Mouse (Mus musculus) neural tube, embryonic 14.5 days (tissue): ENCODE measurements around the gene Mmp7. TPM values are rescaled to one million over a fixed set of nuclear protein-coding genes. Genes with fewer than 3 reads are reported as not detected.

ENCODE experiments used
- ATAC-seq: fragments of 200-750 bp; cut with Nextera tagmentation; 2 replicates; pipeline ENCODE4 v1.8.0; 2017; ENCODE audit warnings: low read depth, mild to moderate bottlenecking, moderate TSS enrichment, moderate library complexity
- H3K27ac ChIP-seq: fragments of 300-500 bp; sonication (generic); 2 replicates; pipeline ENCODE4 v1.5.1; 2014; ENCODE audit warnings: low read depth, mild to moderate bottlenecking, control low read depth, low read length, moderate library complexity, mixed read lengths
- H3K27me3 ChIP-seq: fragments of 300-500 bp; sonication (generic); 2 replicates; pipeline ENCODE4 v1.6.1; 2014; ENCODE audit warnings: low read length; ENCODE audit not compliant: control insufficient read depth, insufficient read depth
- H3K36me3 ChIP-seq: fragments of 300-500 bp; sonication (generic); 2 replicates; pipeline ENCODE4 v1.6.1; 2014; ENCODE audit warnings: low read length, mixed read lengths; ENCODE audit not compliant: control insufficient read depth, insufficient read depth
- H3K4me1 ChIP-seq: fragments of 300-500 bp; sonication (generic); 2 replicates; pipeline ENCODE4 v1.6.1; 2014; ENCODE audit warnings: low read length; ENCODE audit not compliant: control insufficient read depth, insufficient read depth
- H3K4me2 ChIP-seq: fragments of 300-500 bp; sonication (generic); 2 replicates; pipeline ENCODE4 v1.6.1; 2014; ENCODE audit warnings: mild to moderate bottlenecking, low read depth, low read length, control low read depth
- H3K4me3 ChIP-seq: fragments of 300-500 bp; sonication (generic); 2 replicates; pipeline ENCODE4 v1.5.1; 2014; ENCODE audit warnings: low read depth, low read length, control low read depth, mixed read lengths
- H3K9ac ChIP-seq: fragments of 300-500 bp; sonication (generic); replicated peaks from 2 replicates; pipeline ENCODE4 v1.6.1; 2014; ENCODE audit warnings: low read depth, mild to moderate bottlenecking, control low read depth, low read length, mixed read lengths
- H3K9me3 ChIP-seq: fragments of 300-500 bp; sonication (generic); 2 replicates; pipeline ENCODE4 v1.6.1; 2016; ENCODE audit warnings: low read length; ENCODE audit not compliant: control insufficient read depth
- WGBS: fragments of 180-500 bp; shearing (Covaris S2); extraction: QIAGEN DNeasy Blood & Tissue Kit; methylation state at CpG from one replicate; pipeline ENCODE4 v1.1.7; 2014; 5-methylcytosine and 5-hydroxymethylcytosine counted together
- polyA plus RNA-seq: library from polyadenylated mRNA; unstranded; fragments of >200 nt; fragmentation: Nextera tagmentation; extraction: Ambion mirVana; gene quantifications from 2 replicates; pipeline ENCODE4 v1.2.1, GENCODE M21; 2014

The Mmp7 gene
- polyA plus RNA-seq, 1 experiment from 2014 or later, result not detected

DNA sequence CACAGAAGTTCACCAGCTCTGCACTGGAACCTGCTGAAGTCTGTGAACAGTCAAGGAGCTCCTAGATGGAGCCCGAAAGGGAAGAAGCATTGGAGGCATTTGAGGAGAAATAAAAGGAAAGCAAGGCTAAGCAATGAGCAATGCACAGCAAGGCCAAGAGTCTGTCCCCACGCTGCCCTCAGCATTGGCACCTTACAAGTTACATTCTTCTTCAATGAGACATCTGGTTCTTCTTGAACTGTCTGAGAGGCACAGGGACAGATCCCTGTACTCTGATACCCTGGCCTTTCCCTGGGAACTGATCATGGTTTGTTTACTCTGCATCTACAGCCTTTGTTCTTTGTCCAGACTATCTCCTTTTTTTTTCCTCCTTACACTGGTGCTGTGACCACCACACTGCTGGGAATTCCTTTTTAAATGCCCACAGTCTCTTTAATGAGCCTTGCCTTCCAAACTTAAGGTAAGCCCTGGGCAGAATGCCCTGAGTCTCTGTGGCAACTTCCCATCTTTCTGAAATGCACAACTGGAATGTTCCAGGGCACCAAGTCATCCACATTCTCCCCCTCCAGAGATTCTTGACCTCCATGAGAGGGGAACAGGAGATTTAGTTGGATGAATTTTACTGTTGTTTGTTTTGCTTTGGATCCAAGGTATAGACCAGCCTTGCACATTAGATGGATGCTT, 13.6 kb upstream of the Mmp7 start:
- ATAC-seq, result no peak
- no peak overlapping the region for H3K27ac ChIP-seq
- H3K27me3 ChIP-seq, result no peaks in the 10 kb centered on the region
- H3K9ac ChIP-seq, result no peak overlapping the region
- H3K4me1 ChIP-seq, result no peaks in the 10 kb centered on the region
- no peak overlapping the region for H3K4me3 ChIP-seq
- H3K36me3 ChIP-seq, result no peaks in the 10 kb centered on the region
- H3K9me3 ChIP-seq, result no peaks in the 10 kb centered on the region
- 88% methylated on average over 2 of the region's 2 CpGs for WGBS
- no peak overlapping the region for H3K4me2 ChIP-seq

DNA sequence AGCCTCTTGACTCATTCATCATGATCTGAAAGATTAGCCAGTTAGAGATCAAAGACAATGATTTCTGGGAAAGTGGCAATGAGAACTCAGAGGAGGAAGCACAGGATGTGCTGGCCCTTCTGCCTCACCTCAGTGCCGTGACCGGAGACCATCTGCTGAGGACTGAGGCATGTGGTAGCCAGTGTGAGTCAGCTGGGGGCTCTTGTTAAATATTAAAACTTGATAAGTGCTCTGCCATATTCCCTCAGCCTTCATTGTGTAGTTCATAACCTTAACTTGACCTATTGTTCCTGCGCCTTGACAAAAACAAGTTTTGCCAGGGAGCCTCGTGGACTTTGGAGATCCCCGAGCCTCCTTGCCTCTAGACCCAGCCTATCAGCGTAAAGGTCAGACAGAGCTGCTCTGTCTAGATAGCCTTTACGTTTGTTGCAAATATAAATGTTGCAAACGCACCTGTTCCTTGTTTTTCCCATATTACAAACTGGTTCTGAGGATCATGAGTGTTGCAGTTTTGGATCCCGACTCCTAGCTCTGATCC, 9.7 kb upstream of the Mmp7 start:
- Histone ChIP-seq H3K27ac (no peak overlapping the region), H3K4me1 (no peaks in the 10 kb centered on the region), H3K36me3 (no peaks in the 10 kb centered on the region), H3K4me3 (no peak overlapping the region), H3K9me3 (no peaks in the 10 kb centered on the region), H3K4me2 (no peak overlapping the region), H3K9ac (no peak overlapping the region), H3K27me3 (no peaks in the 10 kb centered on the region)
- 92% methylated on average over 9 of the region's 9 CpGs for WGBS
- no peak for ATAC-seq

DNA sequence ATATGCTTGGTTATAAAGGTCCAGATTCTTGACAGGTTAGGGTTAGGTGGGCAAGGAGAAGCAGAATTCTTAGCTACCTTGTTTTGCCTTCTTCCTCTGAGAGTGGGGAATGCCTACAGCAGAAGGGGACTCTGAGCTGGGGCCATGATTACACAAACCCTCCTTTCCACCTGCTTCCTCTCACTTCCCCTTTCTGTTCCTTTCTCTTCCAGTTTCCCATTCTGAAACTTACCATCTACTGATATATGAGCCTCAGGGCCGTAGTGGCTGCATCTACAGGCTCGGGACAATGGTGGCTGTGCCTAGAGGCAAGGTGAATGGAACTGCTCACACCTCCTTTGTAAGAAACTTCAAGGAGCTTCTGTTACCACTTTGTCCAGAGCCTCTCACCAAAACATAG, 5.9 kb upstream of the Mmp7 start:
- Histone ChIP-seq H3K9ac (no peak overlapping the region), H3K4me3 (no peak overlapping the region), H3K4me1 (no peaks in the 10 kb centered on the region), H3K4me2 (no peak overlapping the region), H3K27me3 (no peaks in the 10 kb centered on the region), H3K36me3 (no peaks in the 10 kb centered on the region), H3K9me3 (no peaks in the 10 kb centered on the region), H3K27ac (no peak overlapping the region)
- WGBS, result 85% methylated on average over 2 of the region's 2 CpGs
- ATAC-seq, result no peak

DNA sequence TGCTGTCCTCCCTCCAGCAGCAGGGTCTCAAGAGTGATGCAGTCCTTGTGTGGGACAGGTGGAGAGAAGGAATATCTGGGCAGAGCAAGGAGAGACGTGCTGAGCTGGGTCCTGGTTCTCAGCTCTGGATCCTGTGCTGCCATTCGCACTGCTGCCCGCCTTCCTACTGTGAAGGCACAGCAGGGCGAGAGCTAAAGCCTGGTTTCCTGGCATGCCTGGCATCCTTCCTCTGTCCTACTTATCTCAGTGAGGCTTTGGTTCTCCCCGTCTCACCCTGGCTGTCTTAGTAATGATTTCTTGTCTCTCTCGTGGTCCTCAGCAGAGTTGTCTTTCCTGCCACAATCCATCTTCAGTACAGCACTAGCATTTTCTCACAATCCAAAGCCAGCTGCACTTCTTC, 2.1 kb upstream of the Mmp7 start:
- Histone ChIP-seq H3K27me3 (no peaks in the 10 kb centered on the region), H3K4me3 (no peak overlapping the region), H3K36me3 (no peaks in the 10 kb centered on the region), H3K9me3 (no peaks in the 10 kb centered on the region), H3K27ac (no peak overlapping the region), H3K4me1 (no peaks in the 10 kb centered on the region), H3K4me2 (no peak overlapping the region), H3K9ac (no peak overlapping the region)
- WGBS, result 69% methylated on average over 6 of the region's 6 CpGs
- no peak for ATAC-seq

DNA sequence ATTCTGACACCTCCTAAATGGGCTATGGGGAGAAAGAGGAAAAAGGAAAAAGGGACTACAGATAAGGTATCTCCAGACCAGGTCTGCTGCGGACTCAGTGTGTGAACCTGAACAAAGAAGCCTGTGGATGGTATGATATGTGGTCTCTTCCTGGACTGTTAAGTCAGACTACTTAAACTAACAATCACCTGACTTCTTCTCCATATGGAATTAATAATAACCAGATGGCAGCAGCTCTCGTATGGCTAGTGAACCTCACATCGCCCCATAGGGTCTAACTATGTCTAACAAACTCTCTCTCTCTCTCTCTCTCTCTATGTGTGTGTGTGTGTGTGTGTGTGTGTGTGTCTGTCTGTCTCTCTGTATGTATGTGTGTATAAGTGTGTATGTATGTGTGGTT, 2.1 kb downstream of the Mmp7 start:
- Histone ChIP-seq H3K4me3 (no peak overlapping the region), H3K27me3 (no peaks in the 10 kb centered on the region), H3K36me3 (no peaks in the 10 kb centered on the region), H3K4me2 (no peak overlapping the region), H3K4me1 (no peaks in the 10 kb centered on the region), H3K9me3 (no peaks in the 10 kb centered on the region), H3K27ac (no peak overlapping the region), H3K9ac (no peak overlapping the region)
- WGBS, result 90% methylated on average over 3 of the region's 3 CpGs
- ATAC-seq, result no peak

- 93% methylated on average over 3 of the region's 3 CpGs for WGBS
- Histone ChIP-seq H3K4me3 (no peak overlapping the region), H3K4me2 (no peak overlapping the region)
Measured at GRCm38 (mm10) chr9:7695646-7696045, 3.8 kb downstream of the Mmp7 start.

GRCm38 (mm10) chr9:7708698-7709097, 16.8 kb downstream of the Mmp7 start:
- Histone ChIP-seq H3K27ac (no peak overlapping the region), H3K4me1 (no peaks in the 10 kb centered on the region), H3K36me3 (no peaks in the 10 kb centered on the region), H3K9ac (no peak overlapping the region), H3K4me3 (no peak overlapping the region), H3K27me3 (no peaks in the 10 kb centered on the region), H3K4me2 (no peak overlapping the region), H3K9me3 (no peaks in the 10 kb centered on the region)
- WGBS, result 82% methylated on average over 6 of the region's 6 CpGs
- no peak for ATAC-seq

More at GRCm38 (mm10) chr9:7695646-7696045, 3.8 kb downstream of the Mmp7 start:
- H3K27ac ChIP-seq, result no peak overlapping the region
- H3K9me3 ChIP-seq, result no peaks in the 10 kb centered on the region
- H3K27me3 ChIP-seq, result no peaks in the 10 kb centered on the region
- H3K9ac ChIP-seq, result no peak overlapping the region
- no peaks in the 10 kb centered on the region for H3K36me3 ChIP-seq
- no peaks in the 10 kb centered on the region for H3K4me1 ChIP-seq
- ATAC-seq, result no peak

DNA sequence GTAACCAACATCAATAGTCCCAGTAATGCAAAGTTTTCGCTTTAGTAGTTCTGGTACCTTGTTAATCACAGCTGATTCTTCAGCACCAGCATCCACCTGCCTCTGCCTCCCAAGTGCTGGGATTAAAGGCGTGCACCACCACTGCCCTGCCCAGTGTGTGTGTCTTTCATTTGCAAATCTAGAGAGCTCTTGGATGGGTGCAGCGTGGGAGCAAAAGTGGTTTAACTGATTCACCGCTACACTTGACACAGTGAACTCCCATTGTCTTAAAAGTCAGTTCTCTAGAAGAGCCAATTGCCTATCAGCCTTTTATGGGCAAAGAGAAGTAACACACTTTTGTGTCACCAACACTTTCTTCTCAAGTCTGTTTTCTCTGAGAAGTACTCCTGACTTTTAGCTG, 19.3 kb downstream of the Mmp7 start:
- H3K27me3 ChIP-seq, result no peaks in the 10 kb centered on the region
- H3K9me3 ChIP-seq, result no peaks in the 10 kb centered on the region
- no peak overlapping the region for H3K4me2 ChIP-seq
- no peak overlapping the region for H3K27ac ChIP-seq
- H3K36me3 ChIP-seq, result no peaks in the 10 kb centered on the region
- H3K4me3 ChIP-seq, result no peak overlapping the region
- H3K9ac ChIP-seq, result no peak overlapping the region
- H3K4me1 ChIP-seq, result no peaks in the 10 kb centered on the region
- ATAC-seq, result no peak
- 71% methylated on average over 4 of the region's 4 CpGs for WGBS

DNA sequence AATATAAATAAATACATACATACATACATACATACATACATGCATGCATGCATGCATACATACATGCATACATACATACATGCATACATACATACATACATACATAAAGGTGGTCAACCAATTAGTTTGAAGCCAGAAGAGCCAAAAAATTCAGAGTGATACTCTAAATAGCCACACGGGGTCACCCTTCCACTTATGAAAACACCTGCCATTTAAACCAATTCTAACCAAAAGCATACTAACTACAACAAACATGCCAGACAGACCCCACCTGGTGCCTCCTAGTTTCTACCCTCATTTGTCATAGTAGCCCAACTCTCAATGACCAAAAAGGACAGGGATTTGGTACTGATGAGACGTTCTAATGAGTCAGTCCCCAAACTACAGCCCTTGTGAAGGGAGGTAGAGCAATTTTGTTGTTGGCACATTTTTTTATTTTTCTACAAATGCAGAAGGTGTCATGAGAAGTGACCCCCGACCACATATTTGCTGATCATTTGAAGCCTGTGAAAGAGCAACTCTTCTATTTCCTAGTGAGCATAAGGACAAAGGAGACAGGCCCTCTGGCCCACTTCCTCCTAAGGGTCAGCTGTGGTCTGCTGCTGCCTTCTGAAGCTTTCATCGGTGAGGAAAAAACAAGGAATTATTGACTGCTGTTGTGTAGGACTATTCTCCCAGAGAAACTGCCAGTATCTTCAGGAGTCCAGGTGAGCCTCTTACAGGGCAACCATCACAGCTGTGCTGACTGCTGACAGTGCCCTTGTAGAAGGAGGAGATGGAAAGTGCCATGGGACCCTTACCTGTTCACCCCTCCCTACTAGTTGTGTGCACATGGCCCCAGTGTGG, 22.4 kb downstream of the Mmp7 start:
- H3K36me3 ChIP-seq, result no peaks in the 10 kb centered on the region
- no peak overlapping the region for H3K27ac ChIP-seq
- no peak overlapping the region for H3K9ac ChIP-seq
- WGBS, result 38% methylated on average over 4 of the region's 4 CpGs
- H3K4me1 ChIP-seq, result no peaks in the 10 kb centered on the region
- H3K9me3 ChIP-seq, result no peaks in the 10 kb centered on the region
- peak; percentile 70; the same call in 1 of the 2 replicates for ATAC-seq
- H3K4me2 ChIP-seq, result no peak overlapping the region
- no peaks in the 10 kb centered on the region for H3K27me3 ChIP-seq
- no peak overlapping the region for H3K4me3 ChIP-seq
